ENCODE assay signal across 18 mouse cellular contexts in genomic region chr5:121585699-121586098, GRCm38 (mm10). TPM values are rescaled to one million over a fixed set of nuclear protein-coding genes. Genes with fewer than 3 reads are reported as not detected.
DNase-seq lines count a peak whose midpoint lies in the region; ATAC-seq and TF ChIP-seq lines count a peak whose summit lies in the region.
"Had no signal": no experiment of that assay in that cellular context is flagged by ENCODE, and none has a peak within 500 bp of the region (broad histone marks: within the 10 kb centered on the region; RNA-seq: fewer than 3 reads in every experiment).

No protein-coding gene starts in this region.

- ATAC-seq in intestine, embryonic 16.5 days = no peak
- no peak for ATAC-seq in stomach, embryonic 16.5 days (ENCODE audit: insufficient read depth, low FRiP score)
- ATAC-seq in midbrain, postnatal 0 days (ENCODE audit: low FRiP score) = no peak
- ATAC-seq: forebrain, embryonic 14.5 days had no signal

- TF ChIP-seq CTCF in kidney, adult 2 months (conservative IDR thresholded peaks at IDR 0.05; ENCODE audit: insufficient read depth, insufficient read length, low read depth, low read length) = no peak
- TF ChIP-seq CTCF in spleen, adult 2 months (IDR thresholded peaks at IDR 0.05; ENCODE audit: extremely low read depth, insufficient read depth, insufficient read length, insufficient replicate concordance) = no peak
- no peak for TF ChIP-seq CTCF in midbrain, postnatal 0 days (IDR thresholded peaks at IDR 0.05)

- H3K27ac ChIP-seq in kidney, adult 2 months (ENCODE audit: insufficient read depth, low read depth, low read length) = peak overlapping the region; percentile 10; the same call in 1 of the 2 replicates
- H3K27ac ChIP-seq in spleen, adult 2 months (ENCODE audit: insufficient read depth, low read length) = peak overlapping the region; percentile 87
- peak overlapping the region; percentile 76 for H3K27ac ChIP-seq in intestine, embryonic 16.5 days (ENCODE audit: low read length)
- H3K27ac ChIP-seq in stomach, embryonic 16.5 days (ENCODE audit: low read length) = peak overlapping the region; percentile 66
- no peak overlapping the region for H3K27ac ChIP-seq in midbrain, postnatal 0 days (ENCODE audit: low read depth, low read length)
- H3K27ac ChIP-seq: embryonic facial prominence, embryonic 13.5 days; hindbrain, embryonic 14.5 days; midbrain, embryonic 10.5 days had no signal

- intact Hi-C loops in gastrocnemius, postnatal 36 days (cut with DNase I) = no loop called here

- 90% methylated on average over 5 of the region's 5 CpGs for WGBS in kidney, adult 2 months
- WGBS in spleen, adult 2 months = 67% methylated on average over 5 of the region's 5 CpGs
- 94% methylated on average over 5 of the region's 5 CpGs for WGBS in intestine, embryonic 16.5 days
- WGBS in stomach, embryonic 16.5 days = 90% methylated on average over 5 of the region's 5 CpGs
- 78% methylated on average over 5 of the region's 5 CpGs for WGBS in midbrain, postnatal 0 days

- H3K9ac ChIP-seq in intestine, embryonic 16.5 days (ENCODE audit: low read depth, low read length) = no peak overlapping the region
- no peak overlapping the region for H3K9ac ChIP-seq in stomach, embryonic 16.5 days (ENCODE audit: low read length)
- no peak overlapping the region for H3K9ac ChIP-seq in midbrain, postnatal 0 days (replicated peaks; ENCODE audit: low read length, poor library complexity, severe bottlenecking)
- H3K9ac ChIP-seq: embryonic facial prominence, embryonic 13.5 days; heart, embryonic 12.5 days; hindbrain, embryonic 14.5 days had no signal

- no peak overlapping the region for H3K4me3 ChIP-seq in kidney, adult 2 months (ENCODE audit: insufficient read depth, low read depth, low read length)
- H3K4me3 ChIP-seq in spleen, adult 2 months (ENCODE audit: extremely low read depth, insufficient read depth, insufficient read length) = no peak overlapping the region
- no peak overlapping the region for H3K4me3 ChIP-seq in intestine, embryonic 16.5 days (ENCODE audit: low read length)
- H3K4me3 ChIP-seq in stomach, embryonic 16.5 days (replicated peaks; ENCODE audit: low read length) = no peak overlapping the region
- H3K4me3 ChIP-seq in midbrain, postnatal 0 days (ENCODE audit: low read depth, low read length) = no peak overlapping the region
- H3K4me3 ChIP-seq: embryonic facial prominence, embryonic 13.5 days; heart, embryonic 12.5 days; midbrain, embryonic 10.5 days had no signal

- TF ChIP-seq POLR2A in kidney, adult 2 months (IDR thresholded peaks at IDR 0.05; ENCODE audit: low read depth, low read length) = no peak
- TF ChIP-seq POLR2A in spleen, adult 2 months (IDR thresholded peaks at IDR 0.05; ENCODE audit: low read depth, low read length) = no peak

- no peaks in the 10 kb centered on the region for H3K27me3 ChIP-seq in kidney, adult 2 months (replicated peaks; ENCODE audit: control insufficient read depth, insufficient read depth, low read length)
- no peaks in the 10 kb centered on the region for H3K27me3 ChIP-seq in spleen, adult 2 months (ENCODE audit: control insufficient read depth, insufficient read depth, low read length)
- H3K27me3 ChIP-seq in intestine, embryonic 16.5 days (replicated peaks; ENCODE audit: control insufficient read depth, insufficient read depth, low read length) = no peaks in the 10 kb centered on the region
- no peaks in the 10 kb centered on the region for H3K27me3 ChIP-seq in stomach, embryonic 16.5 days (ENCODE audit: control insufficient read depth, insufficient read depth, low read length)
- H3K27me3 ChIP-seq in midbrain, postnatal 0 days (ENCODE audit: insufficient read depth, low read length) = no peaks in the 10 kb centered on the region
- H3K27me3 ChIP-seq: embryonic facial prominence, embryonic 13.5 days; heart, embryonic 12.5 days had no signal

- DNase-seq in kidney, adult 2 months = no peak
- DNase-seq in kidney, postnatal 4 days = no peak
- DNase-seq in spleen, adult 2 months (ENCODE audit: low read depth in 1 of 2, low spot score in 2 of 2) = no peak
- DNase-seq in spleen, postnatal 36 days (ENCODE audit: low spot score in 2 of 2) = no peak
- no peak for DNase-seq in midbrain, postnatal 0 days (ENCODE audit: low spot score)
- DNase-seq in gastrocnemius, postnatal 36 days = no peak
- DNase-seq: cerebellum, postnatal 25 days had no signal

- no peaks in the 10 kb centered on the region for H3K9me3 ChIP-seq in intestine, embryonic 16.5 days (ENCODE audit: control insufficient read depth, low read length)
- H3K9me3 ChIP-seq in stomach, embryonic 16.5 days (replicated peaks; ENCODE audit: control insufficient read depth, low read length) = no peaks in the 10 kb centered on the region
- no peaks in the 10 kb centered on the region for H3K9me3 ChIP-seq in midbrain, postnatal 0 days (ENCODE audit: low read length)
- H3K9me3 ChIP-seq: embryonic facial prominence, embryonic 13.5 days; heart, embryonic 12.5 days; midbrain, embryonic 10.5 days had no signal

- H3K4me1 ChIP-seq in kidney, adult 2 months (ENCODE audit: control insufficient read depth, insufficient read depth, low read length) = peaks cover 13% of the 10 kb centered on the region
- peaks cover 19% of the 10 kb centered on the region; the same call in 1 of the 2 replicates for H3K4me1 ChIP-seq in spleen, adult 2 months (ENCODE audit: control insufficient read depth, insufficient read depth, insufficient read length)
- peaks cover 16% of the 10 kb centered on the region for H3K4me1 ChIP-seq in intestine, embryonic 16.5 days (ENCODE audit: control insufficient read depth, insufficient read depth, low read length)
- H3K4me1 ChIP-seq in stomach, embryonic 16.5 days (ENCODE audit: control insufficient read depth, insufficient read depth, low read length) = peaks cover 21% of the 10 kb centered on the region
- no peaks in the 10 kb centered on the region for H3K4me1 ChIP-seq in midbrain, postnatal 0 days (ENCODE audit: insufficient read depth, low read length)

- H3K4me2 ChIP-seq in intestine, embryonic 16.5 days (ENCODE audit: low read depth, low read length) = no peak overlapping the region
- H3K4me2 ChIP-seq in stomach, embryonic 16.5 days (ENCODE audit: low read depth, low read length) = no peak overlapping the region
- no peak overlapping the region for H3K4me2 ChIP-seq in midbrain, postnatal 0 days (ENCODE audit: low read depth, low read length, poor library complexity, severe bottlenecking)
- H3K4me2 ChIP-seq: embryonic facial prominence, embryonic 13.5 days; heart, embryonic 12.5 days; hindbrain, embryonic 14.5 days had no signal

- H3K36me3 ChIP-seq in kidney, adult 2 months (ENCODE audit: control insufficient read depth, insufficient read depth, low read length) = no peaks in the 10 kb centered on the region
- H3K36me3 ChIP-seq in spleen, adult 2 months (ENCODE audit: control insufficient read depth, insufficient read depth, low read length) = peaks cover 2% of the 10 kb centered on the region; the same call in 1 of the 2 replicates
- H3K36me3 ChIP-seq in intestine, embryonic 16.5 days (ENCODE audit: control insufficient read depth, insufficient read depth, low read length) = no peaks in the 10 kb centered on the region
- no peaks in the 10 kb centered on the region for H3K36me3 ChIP-seq in stomach, embryonic 16.5 days (ENCODE audit: control insufficient read depth, insufficient read depth, low read length)
- no peaks in the 10 kb centered on the region for H3K36me3 ChIP-seq in midbrain, postnatal 0 days (ENCODE audit: insufficient read depth, low read length)
- H3K36me3 ChIP-seq: heart, embryonic 12.5 days; midbrain, embryonic 10.5 days had no signal

RNA-seq across cellular contexts. Expression of gene Aldh2, which starts 7.9 kb away (rescaled TPM):
- polyA plus RNA-seq in kidney, adult 2 months (2012; rRNA removed) = 1,369 and 1,431 TPM in 2 replicates
- polyA plus RNA-seq in spleen, adult 2 months (2012; rRNA removed) = 384 and 386 TPM in 2 replicates
- 236 TPM in 2 replicates for polyA plus RNA-seq in intestine, embryonic 16.5 days (2015; fragmentation: Nextera tagmentation; extraction: Ambion mirVana)
- polyA plus RNA-seq in stomach, embryonic 16.5 days (2015; fragmentation: Nextera tagmentation; extraction: Ambion mirVana) = 224 and 249 TPM in 2 replicates
- total RNA-seq in midbrain, postnatal 0 days (2014; rRNA removed) = 104 TPM in 2 replicates
- 139 and 147 TPM in 2 replicates for polyA plus RNA-seq in midbrain, postnatal 0 days (2015; fragmentation: Nextera tagmentation; extraction: Ambion mirVana)
- total RNA-seq in gastrocnemius, postnatal 36 days (2021) = 100 to 1,000 TPM; 112 to 171 TPM

RNA-seq across cellular contexts. Expression of gene Acad12, which starts 33.0 kb away (rescaled TPM):
- 47.0 and 51.4 TPM in 2 replicates for polyA plus RNA-seq in kidney, adult 2 months (2012; rRNA removed)
- 3.9 and 5.5 TPM in 2 replicates for polyA plus RNA-seq in spleen, adult 2 months (2012; rRNA removed)
- 4.5 and 5.3 TPM in 2 replicates for polyA plus RNA-seq in intestine, embryonic 16.5 days (2015; fragmentation: Nextera tagmentation; extraction: Ambion mirVana)
- polyA plus RNA-seq in stomach, embryonic 16.5 days (2015; fragmentation: Nextera tagmentation; extraction: Ambion mirVana) = 2.6 and 2.8 TPM in 2 replicates
- total RNA-seq in midbrain, postnatal 0 days (2014; rRNA removed) = 2.0 and 2.1 TPM in 2 replicates
- 1.8 and 2.1 TPM in 2 replicates for polyA plus RNA-seq in midbrain, postnatal 0 days (2015; fragmentation: Nextera tagmentation; extraction: Ambion mirVana)
- total RNA-seq in gastrocnemius, postnatal 36 days (2021) = 10 to 100 TPM; 21.3 to 22.4 TPM

RNA-seq across cellular contexts. Expression of gene Mapkapk5, which starts 40.0 kb away (rescaled TPM):
- 32.6 and 36.6 TPM in 2 replicates for polyA plus RNA-seq in kidney, adult 2 months (2012; rRNA removed)
- 17.9 and 18.9 TPM in 2 replicates for polyA plus RNA-seq in spleen, adult 2 months (2012; rRNA removed)
- 47.3 and 48.0 TPM in 2 replicates for polyA plus RNA-seq in intestine, embryonic 16.5 days (2015; fragmentation: Nextera tagmentation; extraction: Ambion mirVana)
- 44.3 and 45.7 TPM in 2 replicates for polyA plus RNA-seq in stomach, embryonic 16.5 days (2015; fragmentation: Nextera tagmentation; extraction: Ambion mirVana)
- total RNA-seq in midbrain, postnatal 0 days (2014; rRNA removed) = 72.7 and 78.0 TPM in 2 replicates
- 45.3 and 45.8 TPM in 2 replicates for polyA plus RNA-seq in midbrain, postnatal 0 days (2015; fragmentation: Nextera tagmentation; extraction: Ambion mirVana)
- total RNA-seq in gastrocnemius, postnatal 36 days (2021) = 10 to 100 TPM; 79.5 to 81.0 TPM

RNA-seq across cellular contexts. Expression of gene Adam1a, which starts 40.4 kb away (rescaled TPM):
- 2.0 and 2.2 TPM in 2 replicates for polyA plus RNA-seq in kidney, adult 2 months (2012; rRNA removed)
- 2.1 and 2.8 TPM in 2 replicates for polyA plus RNA-seq in spleen, adult 2 months (2012; rRNA removed)
- polyA plus RNA-seq in intestine, embryonic 16.5 days (2015; fragmentation: Nextera tagmentation; extraction: Ambion mirVana) = 0.81 and 1.0 TPM in 2 replicates
- 0.81 and 1.3 TPM in 2 replicates for polyA plus RNA-seq in stomach, embryonic 16.5 days (2015; fragmentation: Nextera tagmentation; extraction: Ambion mirVana)
- total RNA-seq in midbrain, postnatal 0 days (2014; rRNA removed) = 17.0 and 21.0 TPM in 2 replicates
- 1.8 and 2.4 TPM in 2 replicates for polyA plus RNA-seq in midbrain, postnatal 0 days (2015; fragmentation: Nextera tagmentation; extraction: Ambion mirVana)
- total RNA-seq in gastrocnemius, postnatal 36 days (2021) = 1 to 10 TPM; 1.6 to 1.7 TPM

RNA-seq across cellular contexts. Expression of gene Gm42878, which starts 40.4 kb away (rescaled TPM):
- polyA plus RNA-seq in kidney, adult 2 months (2012; rRNA removed) = 0.13 TPM in 1 of 2 replicates, not detected in the other
- 0.19 TPM in 1 of 2 replicates, not detected in the other for polyA plus RNA-seq in spleen, adult 2 months (2012; rRNA removed)
- polyA plus RNA-seq in intestine, embryonic 16.5 days (2015; fragmentation: Nextera tagmentation; extraction: Ambion mirVana) = not detected in 2 replicates
- polyA plus RNA-seq in stomach, embryonic 16.5 days (2015; fragmentation: Nextera tagmentation; extraction: Ambion mirVana) = 0.54 TPM in 1 of 2 replicates, not detected in the other
- total RNA-seq in midbrain, postnatal 0 days (2014; rRNA removed) = 0.71 TPM in 1 of 2 replicates, not detected in the other
- polyA plus RNA-seq in midbrain, postnatal 0 days (2015; fragmentation: Nextera tagmentation; extraction: Ambion mirVana) = not detected in 2 replicates
- total RNA-seq in gastrocnemius, postnatal 36 days (2021) = not detected
- total RNA-seq: gastrocnemius, adult 18-20 months; layer of hippocampus, postnatal 25 days had no signal
- polyA plus RNA-seq: embryonic facial prominence, embryonic 13.5 days; forebrain, embryonic 14.5 days; heart, embryonic 12.5 days; hindbrain, embryonic 14.5 days; kidney, embryonic 16.5 days; limb, embryonic 11.5 days; midbrain, embryonic 10.5 days had no signal
